Mouse (Mus musculus) hindbrain, postnatal 0 days (tissue): Measurements from ENCODE around the gene Nup93. TPM values are rescaled to one million over a fixed set of nuclear protein-coding genes. Genes with fewer than 3 reads are reported as not detected.
"Not testable (repeated sequence)": the region's sequence is repeated elsewhere in the genome, so short reads cannot be mapped to it uniquely, and the experiment has no call there.

Experiments
- ATAC-seq: fragments of 200-750 bp; cut with Nextera tagmentation; 2 replicates; pipeline ENCODE4 v1.8.0; 2017; ENCODE audit warnings: mild to moderate bottlenecking, moderate TSS enrichment, moderate library complexity
- DNase-seq: peaks from one replicate; pipeline ENCODE4 v3.0.0-alpha.2; 2015; ENCODE audit warnings: low spot score
- H3K27ac ChIP-seq: fragments of 300-500 bp; sonication (generic); 2 replicates; pipeline ENCODE4 v1.5.1; 2014; ENCODE audit warnings: mild to moderate bottlenecking
- H3K27me3 ChIP-seq: fragments of 300-500 bp; sonication (generic); 2 replicates; pipeline ENCODE4 v1.6.1; 2014; ENCODE audit warnings: low read length, mixed read lengths; ENCODE audit not compliant: insufficient read depth
- H3K36me3 ChIP-seq: fragments of 300-500 bp; sonication (generic); 2 replicates; pipeline ENCODE4 v1.6.1; 2014; ENCODE audit warnings: low read length, mixed read lengths; ENCODE audit not compliant: insufficient read depth
- H3K4me1 ChIP-seq: fragments of 300-500 bp; sonication (generic); 2 replicates; pipeline ENCODE4 v1.6.1; 2014; ENCODE audit warnings: antibody characterized with exemption, low read length, mixed read lengths; ENCODE audit not compliant: insufficient read depth
- H3K4me2 ChIP-seq: fragments of 300-500 bp; sonication (generic); 2 replicates; pipeline ENCODE4 v1.6.1; 2014; ENCODE audit warnings: low read depth, mild to moderate bottlenecking, low read length, moderate library complexity, mixed read lengths
- H3K4me3 ChIP-seq: fragments of 300-500 bp; sonication (generic); 2 replicates; pipeline ENCODE4 v1.5.1; 2014; ENCODE audit warnings: low read length
- H3K9ac ChIP-seq: fragments of 300-500 bp; sonication (generic); replicated peaks from 2 replicates; pipeline ENCODE4 v1.6.1; 2014; ENCODE audit warnings: mild to moderate bottlenecking, low read length, moderate library complexity, mixed read lengths
- H3K9me3 ChIP-seq: fragments of 300-500 bp; sonication (generic); 2 replicates; pipeline ENCODE4 v1.6.1; 2016; ENCODE audit warnings: low read length, mixed read lengths
- CTCF ChIP-seq: IDR thresholded peaks from 2 replicates; pipeline ENCODE4 v1.5.1; 2016; ENCODE audit warnings: antibody characterized with exemption, control low read depth, low read depth
- WGBS: fragments of 180-500 bp; shearing (Covaris S2); extraction: QIAGEN DNeasy Blood & Tissue Kit; methylation state at CpG from one replicate; pipeline ENCODE4 v1.1.7; 2014; 5-methylcytosine and 5-hydroxymethylcytosine counted together
- polyA plus RNA-seq: library from polyadenylated mRNA; unstranded; fragments of >200 nt; fragmentation: Nextera tagmentation; extraction: Ambion mirVana; gene quantifications from 2 replicates; pipeline ENCODE4 v1.2.1, GENCODE M21; 2015
- total RNA-seq: library from RNA; depleted of rRNA; stranded (reverse); fragments of >200 nt; gene quantifications from 2 replicates; pipeline ENCODE4 v1.2.3, GENCODE M21; 2014; rRNA removed

Nup93 gene
- total RNA-seq (33.1 and 43.3 TPM in 2 replicates), polyA plus RNA-seq (42.3 and 44.8 TPM in 2 replicates)

GRCm38 (mm10) chr8:94214252-94215173, at the start of gene Nup93:
Gene Nup93 (plus strand): TSS chr8:94214564.
- Histone ChIP-seq H3K36me3 (no peaks in the 10 kb centered on the region), H3K9me3 (no peaks in the 10 kb centered on the region), H3K27me3 (no peaks in the 10 kb centered on the region), H3K9ac (peak within 1 kb of the TSS; percentile 71), H3K4me1 (peaks cover 13% of the 10 kb centered on the region), H3K27ac (peak within 1 kb of the TSS; percentile 84), H3K4me3 (peak within 1 kb of the TSS; percentile 78), H3K4me2 (peak within 1 kb of the TSS; percentile 92)
- peak; percentile 97 for ATAC-seq
- DNase-seq: peak; percentile 99
- WGBS: 1% methylated on average over 68 of the region's 68 CpGs
- TF ChIP-seq CTCF: 0 out of 2 replicates have a peak, but pooled peaks have one; percentile 0

- not testable (repeated sequence) for DNase-seq, H3K27ac ChIP-seq, H3K36me3 ChIP-seq, H3K4me2 ChIP-seq, H3K9me3 ChIP-seq, H3K4me3 ChIP-seq, H3K27me3 ChIP-seq, H3K4me1 ChIP-seq, ATAC-seq, H3K9ac ChIP-seq
- 77% methylated on average over 8 of the region's 8 CpGs for WGBS
Observed at GRCm38 (mm10) chr8:94165772-94166171, 48.6 kb upstream of the Nup93 start.

- TF ChIP-seq CTCF: peak; percentile 95
- H3K4me3 ChIP-seq: no peak overlapping the region
- no peaks in the 10 kb centered on the region for H3K9me3 ChIP-seq
- H3K27me3 ChIP-seq: peaks cover 9% of the 10 kb centered on the region
- ATAC-seq: peak; percentile 69
- no peak overlapping the region for H3K27ac ChIP-seq
- DNase-seq: peak; percentile 91
- WGBS: 3% methylated on average over 6 of the region's 6 CpGs
- no peak overlapping the region for H3K4me2 ChIP-seq
- H3K9ac ChIP-seq: no peak overlapping the region
- H3K4me1 ChIP-seq: no peaks in the 10 kb centered on the region
- H3K36me3 ChIP-seq: no peaks in the 10 kb centered on the region
Observed at GRCm38 (mm10) chr8:94167244-94167643, 47.1 kb upstream of the Nup93 start.

- Histone ChIP-seq H3K4me2 (no peak overlapping the region), H3K4me3 (no peak overlapping the region), H3K27me3 (peaks cover 22% of the 10 kb centered on the region), H3K9me3 (no peaks in the 10 kb centered on the region), H3K4me1 (no peaks in the 10 kb centered on the region; the same call in 1 of the 2 replicates), H3K36me3 (no peaks in the 10 kb centered on the region), H3K27ac (no peak overlapping the region), H3K9ac (no peak overlapping the region)
- ATAC-seq: no peak
- no peak for TF ChIP-seq CTCF
- no peak for DNase-seq
- 89% methylated on average over 5 of the region's 5 CpGs for WGBS
Observed at GRCm38 (mm10) chr8:94169547-94169946, 44.8 kb upstream of the Nup93 start.

GRCm38 (mm10) chr8:94171321-94171755, 43.0 kb upstream of the Nup93 start:
- DNase-seq: no peak
- H3K9ac ChIP-seq: no peak overlapping the region
- peak overlapping the region; percentile 89; the same call in 1 of the 2 replicates for H3K4me2 ChIP-seq
- H3K36me3 ChIP-seq: no peaks in the 10 kb centered on the region
- WGBS: 32% methylated on average over 10 of the region's 10 CpGs
- H3K27me3 ChIP-seq: peaks cover 27% of the 10 kb centered on the region
- TF ChIP-seq CTCF: no peak
- peak overlapping the region; percentile 62; the same call in 1 of the 2 replicates for H3K27ac ChIP-seq
- H3K9me3 ChIP-seq: no peaks in the 10 kb centered on the region
- no peak overlapping the region for H3K4me3 ChIP-seq
- no peak for ATAC-seq
- H3K4me1 ChIP-seq: no peaks in the 10 kb centered on the region; the same call in 1 of the 2 replicates

GRCm38 (mm10) chr8:94172075-94172808, 42.1 kb upstream of the Nup93 start, which contains the start of gene Mt2:
Gene Mt2 (plus strand): TSS chr8:94172664.
- ATAC-seq (peak; percentile 94), DNase-seq (peak; percentile 87)
- Histone ChIP-seq H3K4me1 (no peaks in the 10 kb centered on the region; the same call in 1 of the 2 replicates), H3K36me3 (no peaks in the 10 kb centered on the region), H3K27me3 (peaks cover 27% of the 10 kb centered on the region), H3K9ac (peak within 1 kb of the TSS; percentile 49), H3K27ac (peak within 1 kb of the TSS; percentile 62), H3K4me2 (peak within 1 kb of the TSS; percentile 89), H3K9me3 (no peaks in the 10 kb centered on the region), H3K4me3 (peak within 1 kb of the TSS; percentile 42)
- TF ChIP-seq CTCF: no peak
- WGBS: under 1% methylated on average over 55 of the region's 56 CpGs
